Comparison of ENCODE assay signal across 16 mouse cellular contexts in genomic region chr10:31143856-31144488, GRCm38 (mm10).
DNase-seq lines count a peak whose midpoint lies in the region; ATAC-seq lines count a peak whose summit lies in the region.
"Had no signal": no experiment of that assay in that cellular context is flagged by ENCODE, and none has a peak within 500 bp of the region (broad histone marks: within the 10 kb centered on the region; RNA-seq: fewer than 3 reads in every experiment).

No protein-coding gene starts in this region.

- DNase-seq in cerebellum, postnatal 10 days, result peak; percentile 70
- DNase-seq in cerebellum, postnatal 25 days, result no peak
- DNase-seq in hindbrain, embryonic 10.5 days (ENCODE audit: low spot score), result no peak
- DNase-seq in right cerebral cortex, postnatal 10 days (ENCODE audit: low spot score in 2 of 2), result peak; percentile 40 to 44
- DNase-seq in right cerebral cortex, postnatal 36 days (ENCODE audit: low spot score in 2 of 2), result no peak
- DNase-seq in skeletal muscle tissue, adult 2 months (ENCODE audit: low read depth, low spot score), result peak; percentile 13
- DNase-seq in kidney, postnatal 36 days, result no peak
- DNase-seq: cerebellum, adult 8-10 months; lung, postnatal 14 days; thymus, adult 18-20 months had no signal

- no peaks in the 10 kb centered on the region for H3K4me1 ChIP-seq in hindbrain, embryonic 16.5 days (ENCODE audit: control insufficient read depth, insufficient read depth, low read depth, low read length)
- no peaks in the 10 kb centered on the region for H3K4me1 ChIP-seq in hindbrain, embryonic 10.5 days (replicated peaks)
- H3K4me1 ChIP-seq: embryonic facial prominence, embryonic 12.5 days; limb, embryonic 12.5 days; liver, embryonic 15.5 days had no signal

- no peaks in the 10 kb centered on the region for H3K27me3 ChIP-seq in hindbrain, embryonic 16.5 days (replicated peaks; ENCODE audit: control insufficient read depth, insufficient read depth, low read length)
- H3K27me3 ChIP-seq in hindbrain, embryonic 10.5 days (ENCODE audit: insufficient read depth, poor library complexity, severe bottlenecking), result no peaks in the 10 kb centered on the region
- H3K27me3 ChIP-seq: embryonic facial prominence, embryonic 12.5 days; limb, embryonic 12.5 days; liver, embryonic 15.5 days had no signal

- H3K9me3 ChIP-seq in hindbrain, embryonic 16.5 days (ENCODE audit: control insufficient read depth, low read length), result no peaks in the 10 kb centered on the region
- H3K9me3 ChIP-seq in hindbrain, embryonic 10.5 days, result no peaks in the 10 kb centered on the region
- H3K9me3 ChIP-seq: embryonic facial prominence, embryonic 12.5 days; limb, embryonic 12.5 days; liver, embryonic 15.5 days had no signal

- no peak overlapping the region for H3K9ac ChIP-seq in hindbrain, embryonic 16.5 days (ENCODE audit: low read depth, low read length)
- H3K9ac ChIP-seq: embryonic facial prominence, embryonic 12.5 days; limb, embryonic 12.5 days; liver, embryonic 15.5 days had no signal

- no peak overlapping the region for H3K4me2 ChIP-seq in hindbrain, embryonic 16.5 days (ENCODE audit: low read length)
- H3K4me2 ChIP-seq: embryonic facial prominence, embryonic 12.5 days; limb, embryonic 12.5 days; liver, embryonic 15.5 days had no signal

- no peaks in the 10 kb centered on the region for H3K36me3 ChIP-seq in hindbrain, embryonic 16.5 days (ENCODE audit: control insufficient read depth, insufficient read depth, low read length)
- H3K36me3 ChIP-seq in hindbrain, embryonic 10.5 days, result no peaks in the 10 kb centered on the region
- H3K36me3 ChIP-seq: embryonic facial prominence, embryonic 12.5 days; limb, embryonic 12.5 days; liver, embryonic 15.5 days had no signal

- no peak overlapping the region for H3K27ac ChIP-seq in hindbrain, embryonic 16.5 days (ENCODE audit: low read depth, low read length)
- H3K27ac ChIP-seq in hindbrain, embryonic 10.5 days, result no peak overlapping the region
- H3K27ac ChIP-seq: embryonic facial prominence, embryonic 12.5 days; kidney, postnatal 0 days; left cerebral cortex, adult 2 months; limb, embryonic 12.5 days; liver, embryonic 15.5 days had no signal

- H3K4me3 ChIP-seq in hindbrain, embryonic 16.5 days (ENCODE audit: low read length), result no peak overlapping the region
- no peak overlapping the region for H3K4me3 ChIP-seq in hindbrain, embryonic 10.5 days
- H3K4me3 ChIP-seq: embryonic facial prominence, embryonic 12.5 days; left cerebral cortex, adult 2 months; limb, embryonic 12.5 days; liver, embryonic 15.5 days had no signal

- ATAC-seq in hindbrain, embryonic 16.5 days, result peak; percentile 82

Comparison
In these comparisons a context has a peak if more than half of its experiments do, and no peak if none do; other contexts are left out.
1. DNase-seq: peak in cerebellum, postnatal 10 days (2 of 2), right cerebral cortex, postnatal 10 days (2 of 2) and skeletal muscle tissue, adult 2 months (single experiment); none in cerebellum, postnatal 25 days (0 of 2), hindbrain, embryonic 10.5 days (single experiment), right cerebral cortex, postnatal 36 days (0 of 2) and kidney, postnatal 36 days (0 of 2).